Mouse (Mus musculus) heart, adult 2 months (tissue): ENCODE data around the gene Znrd1as.

Source experiments
- EP300 ChIP-seq: fragments of 200-500 bp; IDR thresholded peaks from 2 replicates; pipeline ENCODE4 v1.6.1; 2011; ENCODE audit warnings: low read depth, low read length, control low read depth; ENCODE audit not compliant: insufficient read depth
- POLR2A ChIP-seq: fragments of 200-500 bp; IDR thresholded peaks from 2 replicates; pipeline ENCODE4 v1.6.1; 2011; ENCODE audit warnings: mild to moderate bottlenecking, low read depth, low read length, control low read depth; ENCODE audit not compliant: insufficient read depth

GRCm38 (mm10) chr17:36914108-36914507 lies 44.3 kb upstream of the Znrd1as start:
- TF ChIP-seq EP300 (no peak), POLR2A (no peak)
